Mouse (Mus musculus) mature B cell (primary cell): ENCODE results near the gene Itga6.
"Not testable (repeated sequence)": the region's sequence is repeated elsewhere in the genome, so short reads cannot be mapped to it uniquely, and the experiment has no call there.

Source experiments
- in situ Hi-C: fragments of 300-500 bp; cut with MboI; formaldehyde crosslinking; loops from 2 replicates; pipeline ENCODE4 v1.14.3; 2019

Gene Itga6

DNA sequence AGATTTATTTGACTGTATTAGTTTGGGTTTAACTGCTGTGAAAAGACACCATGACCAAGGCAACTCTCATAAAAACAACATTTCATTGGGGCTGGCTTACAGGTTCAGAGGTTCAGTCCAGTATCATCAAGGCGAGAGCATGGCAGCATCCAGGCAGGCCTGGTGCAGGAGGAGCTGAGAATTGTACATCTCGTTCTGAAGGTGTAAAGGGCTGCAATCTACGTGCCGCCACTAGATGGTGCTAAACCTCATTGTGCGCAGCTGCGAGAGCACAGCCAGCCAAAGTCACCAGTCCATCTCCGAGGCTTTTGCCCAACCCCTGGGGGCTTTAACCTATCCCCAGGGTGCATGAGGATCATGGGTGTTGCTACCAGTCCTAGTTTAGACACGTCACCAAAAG lies 106.7 kb downstream of the Itga6 start:
- in situ Hi-C loops = not testable (repeated sequence)

DNA sequence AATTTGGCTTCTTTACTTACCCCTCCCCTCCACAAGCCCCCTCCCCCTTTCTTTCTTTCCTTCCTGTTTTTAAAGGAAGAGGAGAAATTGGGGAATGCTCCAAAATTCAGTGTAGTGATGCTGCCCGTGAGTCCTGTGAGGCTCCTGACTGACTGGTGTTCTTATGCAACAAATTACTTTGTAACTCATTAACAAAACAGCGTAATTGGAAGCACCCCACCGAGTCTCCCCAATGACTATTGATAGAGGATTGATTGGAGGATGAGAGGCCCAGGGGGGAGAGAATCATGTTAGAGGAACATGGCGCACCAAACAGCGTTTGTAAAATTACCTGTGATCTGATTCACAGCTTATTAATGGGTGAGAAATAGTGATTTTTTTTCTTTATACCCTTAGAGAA lies 109.7 kb downstream of the Itga6 start:
- in situ Hi-C loops = no loop called here

DNA sequence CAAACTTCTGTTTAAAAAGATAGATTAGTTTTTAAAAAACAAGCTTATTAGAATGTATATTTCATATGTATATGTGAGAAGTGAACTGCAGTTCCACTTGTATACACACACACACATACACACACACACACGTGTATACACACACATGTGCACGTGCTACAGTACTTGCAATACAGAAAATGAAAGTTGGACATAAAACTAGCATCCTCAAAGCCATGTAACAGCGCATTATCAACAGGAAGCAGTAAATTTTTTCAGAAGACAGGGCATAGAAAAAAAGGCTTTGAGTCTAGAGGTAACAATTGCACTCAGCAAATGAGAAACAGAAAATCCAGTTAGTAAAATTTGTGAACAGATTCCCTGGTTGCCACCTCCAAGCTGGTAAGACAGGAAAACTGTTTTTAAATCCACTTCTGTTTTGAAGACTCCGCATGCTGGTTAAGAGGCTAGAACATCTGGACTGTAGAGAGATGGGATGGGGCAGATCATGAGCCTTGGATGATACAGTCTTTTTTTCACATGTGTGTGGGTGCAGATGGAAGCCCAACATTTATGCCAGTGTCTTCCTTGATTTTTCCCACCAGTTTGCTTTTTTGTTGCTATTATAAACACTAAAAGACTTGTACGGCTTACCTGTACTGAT lies 118.2 kb downstream of the Itga6 start:
- in situ Hi-C loops = no loop called here

DNA sequence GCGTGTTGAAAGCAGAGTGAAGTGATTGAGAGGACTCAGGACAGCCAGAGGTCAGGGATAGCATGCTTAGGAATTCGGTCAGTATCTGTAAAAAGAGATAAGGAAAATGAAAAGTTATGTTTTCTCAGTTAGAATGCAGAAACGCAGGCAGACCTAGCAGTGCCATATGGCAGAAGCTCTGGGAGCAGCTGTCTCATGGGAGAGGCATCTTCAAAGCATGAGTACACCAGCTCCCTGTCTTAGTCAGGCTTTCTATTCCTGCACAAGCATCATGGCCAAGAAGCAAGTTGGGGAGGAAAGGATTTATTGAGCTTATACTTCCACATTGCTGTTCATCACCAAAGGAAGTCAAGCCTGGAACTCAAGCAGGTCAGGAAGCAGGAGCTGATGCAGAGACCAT lies 119.6 kb downstream of the Itga6 start:
- in situ Hi-C loops = no loop called here

DNA sequence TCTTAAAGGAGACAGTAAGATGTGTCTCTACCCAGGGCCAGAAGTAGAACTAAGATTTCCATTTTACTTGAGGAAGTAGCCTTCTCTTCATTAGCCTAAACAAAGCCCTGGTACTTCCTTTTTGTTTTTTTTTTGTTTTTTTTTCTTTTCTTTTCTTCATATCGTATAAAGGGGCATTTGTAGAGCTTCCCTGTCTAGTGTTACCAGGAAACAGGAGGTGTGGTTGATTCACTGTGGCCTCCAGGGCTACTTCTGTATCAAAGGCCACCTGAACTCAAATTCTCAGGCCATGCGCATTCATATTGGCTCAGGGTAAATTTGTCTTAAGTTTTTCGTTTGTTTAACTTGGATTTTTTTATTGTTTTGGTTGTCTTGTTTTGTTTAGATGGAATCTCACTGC lies 120.5 kb downstream of the Itga6 start:
- in situ Hi-C loops = no loop called here

DNA sequence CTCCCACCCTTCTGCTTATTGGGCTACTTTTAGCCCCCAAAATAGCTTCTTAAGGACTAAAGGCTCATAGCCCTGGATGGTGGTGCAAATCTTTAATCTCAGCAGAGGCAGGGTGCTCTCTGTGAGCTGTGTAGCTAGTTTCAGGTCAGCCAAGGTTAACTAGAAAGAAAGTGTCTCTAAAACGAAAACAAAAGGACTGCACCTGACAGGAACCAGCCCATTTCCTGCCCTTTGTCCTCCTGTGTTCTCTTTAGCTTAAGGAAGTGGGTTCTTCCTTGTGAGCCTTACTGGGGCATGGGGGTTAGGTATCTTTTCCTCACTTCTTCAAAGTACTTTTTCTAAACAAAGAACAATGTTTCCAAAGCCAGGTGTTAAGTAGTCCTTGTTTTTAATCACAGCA lies 121.1 kb downstream of the Itga6 start:
- in situ Hi-C loops = no loop called here

DNA sequence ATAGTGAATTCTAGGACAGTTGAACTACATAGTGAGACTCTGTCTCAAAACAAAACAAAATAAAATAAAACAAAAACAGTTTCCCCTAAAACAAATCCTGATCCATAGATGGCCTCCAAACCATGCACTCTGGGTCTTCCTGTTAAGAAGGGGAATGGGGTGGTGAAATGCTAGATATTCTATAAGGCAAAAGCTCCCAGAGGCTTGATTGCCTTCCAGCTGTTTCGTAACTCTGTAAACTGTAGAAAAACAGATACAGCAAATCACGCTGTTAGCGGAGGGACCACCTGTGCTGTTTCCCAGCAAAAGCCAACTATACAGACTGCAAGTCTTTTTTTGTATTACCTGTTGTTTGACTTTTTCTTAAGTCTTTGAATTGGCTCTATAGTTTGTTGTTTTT lies 121.6 kb downstream of the Itga6 start:
- in situ Hi-C loops = no loop called here

DNA sequence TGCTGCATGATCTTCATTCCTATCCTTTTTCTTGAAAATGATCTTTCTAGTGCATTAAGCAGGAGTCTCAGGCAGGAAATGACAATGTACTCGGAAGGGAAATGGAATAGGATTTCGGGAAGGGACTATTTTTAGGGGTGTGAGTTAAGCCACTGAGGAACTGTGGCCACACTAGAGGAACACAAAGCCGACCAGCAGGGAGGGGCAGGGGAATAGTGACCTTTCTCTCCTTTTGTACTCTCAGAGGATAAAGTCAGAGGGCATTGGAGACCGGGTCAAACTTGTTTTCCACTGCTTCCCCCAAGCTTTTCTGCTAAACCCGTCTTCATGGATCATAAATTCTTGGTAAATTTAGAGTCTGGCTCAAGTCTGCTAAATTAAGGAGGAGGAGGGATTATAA lies 122.1 kb downstream of the Itga6 start:
- in situ Hi-C loops = no loop called here

DNA sequence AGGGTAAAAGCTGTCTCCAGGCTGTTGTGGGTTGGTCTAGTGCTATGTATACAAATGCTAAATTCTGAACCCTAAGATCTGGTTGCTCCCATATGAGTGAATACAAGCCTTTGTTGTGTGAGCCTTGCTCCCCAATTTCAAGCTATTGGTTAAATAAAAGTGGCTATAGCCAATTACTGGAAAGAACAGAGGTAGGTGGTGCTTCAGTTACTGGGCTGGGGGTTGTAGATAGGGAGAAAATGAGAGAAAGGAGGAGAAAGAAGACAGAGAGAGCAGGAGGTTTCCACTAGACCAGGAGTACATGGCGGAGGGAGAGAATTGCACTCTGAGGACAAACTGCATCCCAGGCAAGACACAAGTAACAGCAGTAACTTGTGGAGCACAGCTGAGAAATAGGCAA lies 122.8 kb downstream of the Itga6 start:
- in situ Hi-C loops = no loop called here

DNA sequence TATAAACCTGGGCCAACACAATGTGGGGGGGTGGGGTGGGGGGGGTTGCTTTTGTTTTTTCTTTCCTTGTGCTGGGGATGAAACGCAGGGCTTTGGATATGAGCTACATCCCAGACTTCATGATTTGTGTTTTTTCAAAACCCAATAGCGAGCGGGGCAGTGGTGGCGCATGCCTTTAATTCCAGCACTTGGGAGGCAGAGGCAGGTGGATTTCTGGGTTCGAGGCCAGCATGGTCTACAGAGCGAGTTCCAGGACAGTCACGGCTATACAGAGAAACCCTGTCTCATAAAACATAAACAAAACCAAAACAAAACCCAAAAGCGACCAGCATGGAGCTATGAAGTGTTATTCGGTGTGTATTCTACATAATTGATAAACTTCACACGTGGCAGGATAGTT lies 126.7 kb downstream of the Itga6 start:
- in situ Hi-C loops = no loop called here

DNA sequence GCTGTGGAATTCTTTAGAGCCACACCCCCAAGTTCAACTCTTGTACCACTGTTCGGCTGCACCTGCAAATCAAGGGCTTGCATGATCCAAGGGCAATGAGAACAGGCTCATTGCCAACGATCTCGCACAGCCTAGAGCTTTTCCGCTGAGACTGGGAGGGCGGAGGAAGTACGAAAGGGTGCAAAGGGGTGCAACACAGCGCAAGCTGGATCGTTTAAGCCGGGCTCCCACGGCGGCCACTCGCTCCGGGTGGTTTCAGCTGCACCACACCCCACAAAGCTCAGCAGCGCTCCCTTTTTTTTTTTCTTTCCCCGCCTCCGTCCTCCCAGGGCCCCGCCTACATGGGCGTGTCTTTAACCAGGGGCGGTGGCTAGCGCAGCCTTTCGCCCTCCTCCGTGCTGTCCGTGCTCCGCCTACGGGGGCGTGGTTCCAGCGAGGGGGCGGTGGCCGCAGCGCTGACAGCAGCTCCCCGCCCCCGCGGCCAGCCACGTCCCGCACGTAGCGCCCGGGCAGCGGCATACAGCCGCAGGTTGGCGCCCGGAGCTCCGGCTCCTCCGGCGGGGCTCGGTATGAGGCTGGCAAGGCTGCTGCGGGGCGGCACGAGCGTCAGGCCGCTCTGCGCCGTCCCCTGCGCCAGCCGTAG lies 127.5 kb downstream of the Itga6 start, which contains the start of gene Pdk1:
Pdk1 (plus strand) TSS at position 424 of the 643 bp plus-strand sequence.
- in situ Hi-C loops = no loop called here

DNA sequence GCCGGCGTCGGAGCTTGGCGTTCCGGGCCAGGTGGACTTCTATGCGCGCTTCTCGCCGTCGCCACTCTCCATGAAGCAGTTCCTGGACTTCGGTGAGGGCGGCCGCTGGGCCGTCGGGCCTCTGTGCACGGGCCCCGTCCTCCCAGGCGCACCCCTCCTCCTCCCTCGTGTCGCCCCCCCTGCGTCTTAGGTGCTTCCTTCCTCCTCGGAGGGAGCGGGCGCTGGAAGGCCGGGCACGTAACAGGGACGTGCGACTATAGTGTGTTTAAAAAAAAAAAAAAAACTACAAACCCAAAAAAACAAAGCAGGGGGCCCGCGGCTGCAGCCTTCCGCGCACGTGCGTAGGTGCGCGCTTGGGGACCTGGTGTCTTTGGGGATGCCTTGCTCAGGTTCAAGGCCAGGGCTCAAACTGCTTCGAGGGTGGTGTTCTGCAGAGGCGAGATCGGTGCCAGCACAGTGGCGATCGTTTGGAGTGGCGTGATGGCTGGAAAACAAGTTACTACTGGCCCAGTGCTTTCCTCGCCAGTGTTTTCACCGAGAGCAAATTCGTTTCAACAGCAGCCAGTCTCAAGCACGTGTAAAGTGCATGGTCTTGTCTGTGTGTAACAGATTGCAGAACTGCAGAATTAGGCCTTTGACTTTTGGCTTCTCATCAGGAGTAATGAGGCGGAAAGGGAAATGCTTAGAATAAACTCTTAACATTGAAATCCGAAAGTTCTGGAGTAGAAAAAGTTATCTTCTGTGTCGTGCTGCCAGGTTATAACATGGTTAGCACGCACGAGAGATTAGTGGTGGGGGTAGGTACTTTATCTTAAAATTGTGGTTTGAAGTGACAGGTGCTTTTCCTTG lies 128.3 kb downstream of the Itga6 start:
- in situ Hi-C loops = no loop called here

DNA sequence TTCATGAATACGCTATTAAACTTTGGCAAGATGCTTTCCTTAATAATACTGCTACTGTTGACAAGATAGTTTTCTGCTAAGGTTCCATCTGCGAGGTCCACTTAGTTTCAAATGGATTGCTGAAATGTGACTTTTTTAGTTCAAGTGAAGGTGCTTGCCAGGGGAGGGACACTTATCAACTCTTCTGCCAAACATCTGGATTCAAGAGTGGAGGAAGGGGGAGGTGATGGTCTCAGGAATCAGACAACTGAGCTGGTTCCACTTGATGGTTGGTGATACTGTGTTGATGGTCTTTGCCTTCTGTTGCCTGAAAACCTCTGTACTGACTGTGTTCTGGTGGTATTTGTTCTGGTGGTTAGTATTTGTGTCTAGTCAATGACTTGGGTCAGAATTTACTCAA lies 129.0 kb downstream of the Itga6 start:
- in situ Hi-C loops = no loop called here

DNA sequence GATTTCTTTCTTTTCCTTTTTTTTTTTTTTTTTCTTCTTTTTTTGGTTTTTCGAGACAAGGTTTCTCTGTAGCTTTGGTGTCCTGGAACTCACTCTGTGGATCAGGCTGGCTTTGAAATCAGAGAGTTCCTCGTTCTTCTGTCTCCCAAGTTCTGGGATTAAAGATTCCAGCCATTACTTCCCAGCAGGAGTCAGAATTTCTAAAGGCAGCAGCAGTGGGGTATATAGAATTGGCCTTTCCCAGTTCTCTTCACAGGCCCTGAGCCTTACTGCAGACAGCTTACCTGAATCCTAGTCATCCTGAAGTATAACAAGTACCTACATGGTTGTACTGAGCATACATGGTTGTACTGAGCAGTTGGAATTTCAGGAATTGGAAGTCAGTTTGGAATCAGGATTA lies 129.4 kb downstream of the Itga6 start:
- in situ Hi-C loops = no loop called here

DNA sequence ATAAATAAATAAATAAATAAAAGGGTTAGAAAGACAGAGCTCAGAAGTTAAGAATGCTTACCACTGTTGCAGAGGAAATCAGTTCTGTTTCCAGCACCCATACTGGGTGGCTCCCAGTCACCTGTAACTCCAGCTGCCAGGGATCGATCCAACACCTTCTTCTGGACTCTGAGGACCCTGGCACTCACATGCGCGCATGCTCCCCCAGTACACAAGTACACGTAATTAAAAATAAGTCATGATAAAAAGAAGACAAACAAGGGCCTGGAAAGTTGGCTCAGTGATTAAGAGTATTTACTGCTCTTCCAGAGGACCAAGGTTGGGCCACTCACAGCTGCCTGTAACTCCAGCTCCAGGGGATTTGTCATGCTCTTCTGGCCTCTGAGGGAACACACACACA lies 132.4 kb downstream of the Itga6 start:
- in situ Hi-C loops = no loop called here

DNA sequence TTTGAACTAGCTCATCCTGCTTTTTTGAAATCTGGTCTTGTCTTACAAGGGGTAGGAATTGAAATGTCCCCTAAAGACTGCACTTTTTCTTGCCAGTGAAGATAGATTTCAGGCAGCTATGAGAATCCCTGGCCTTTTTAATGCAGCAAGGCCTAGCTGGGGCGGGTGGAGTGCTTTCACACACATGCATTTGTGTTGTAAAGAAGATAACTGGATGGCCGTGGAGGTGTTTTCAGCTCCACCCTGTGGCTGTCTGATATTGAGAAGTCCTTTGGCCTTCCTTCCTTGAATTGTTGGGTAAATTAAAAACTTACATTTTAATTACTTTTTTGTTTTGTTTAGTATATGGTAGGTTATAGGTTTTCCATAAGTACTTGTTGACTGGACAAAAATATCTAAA lies 133.0 kb downstream of the Itga6 start:
- in situ Hi-C loops = no loop called here

DNA sequence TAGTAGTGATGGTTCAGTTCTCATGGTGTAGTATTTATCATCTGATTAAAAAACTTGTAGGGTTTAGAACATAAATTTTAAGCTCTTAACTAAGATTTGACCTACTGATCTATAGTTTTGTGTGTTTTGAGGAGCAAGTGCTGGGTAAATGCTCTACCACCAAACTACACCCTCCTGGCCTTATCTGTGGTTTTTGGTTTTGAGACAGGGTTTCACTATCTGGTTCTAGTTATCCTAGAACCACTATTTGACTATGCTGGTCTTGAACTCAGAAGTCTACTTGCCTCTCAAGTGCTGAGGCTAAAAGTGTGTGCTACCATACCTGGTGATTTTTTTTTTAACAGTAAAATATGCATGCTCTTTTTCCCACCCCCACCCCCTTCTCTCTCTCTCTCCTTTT lies 133.5 kb downstream of the Itga6 start:
- in situ Hi-C loops = no loop called here

DNA sequence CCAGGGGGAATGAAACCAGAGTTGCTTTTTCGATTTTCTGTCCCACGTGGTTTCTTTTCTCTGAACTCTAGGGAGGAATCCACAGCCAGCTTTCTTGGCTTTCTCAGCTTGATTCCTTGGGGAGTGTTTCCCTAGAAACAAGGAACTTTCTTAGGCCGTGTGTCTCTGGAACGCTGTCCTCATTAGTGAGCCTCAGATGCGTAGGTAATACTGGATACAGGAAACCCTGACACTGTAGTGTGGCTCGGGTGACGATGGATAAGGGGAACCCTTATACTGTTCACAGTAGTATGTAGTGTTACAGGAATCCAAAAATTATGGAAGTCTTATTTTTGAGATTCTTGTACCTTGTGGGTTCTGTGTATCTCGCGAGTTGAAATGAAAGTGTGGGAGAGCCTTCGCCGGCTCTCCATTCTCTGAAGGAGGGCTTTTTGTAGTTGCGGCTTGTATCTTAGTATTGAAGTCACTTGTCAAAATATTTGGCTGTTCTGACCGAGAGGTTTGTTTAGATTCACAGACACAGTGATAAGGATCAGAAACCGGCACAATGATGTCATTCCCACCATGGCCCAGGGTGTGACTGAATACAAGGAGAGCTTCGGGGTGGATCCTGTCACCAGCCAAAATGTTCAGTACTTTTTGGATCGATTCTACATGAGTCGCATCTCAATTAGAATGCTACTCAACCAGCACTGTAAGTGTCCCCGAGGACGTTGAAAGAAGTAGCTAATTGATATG lies 137.7 kb downstream of the Itga6 start:
- in situ Hi-C loops = no loop called here

DNA sequence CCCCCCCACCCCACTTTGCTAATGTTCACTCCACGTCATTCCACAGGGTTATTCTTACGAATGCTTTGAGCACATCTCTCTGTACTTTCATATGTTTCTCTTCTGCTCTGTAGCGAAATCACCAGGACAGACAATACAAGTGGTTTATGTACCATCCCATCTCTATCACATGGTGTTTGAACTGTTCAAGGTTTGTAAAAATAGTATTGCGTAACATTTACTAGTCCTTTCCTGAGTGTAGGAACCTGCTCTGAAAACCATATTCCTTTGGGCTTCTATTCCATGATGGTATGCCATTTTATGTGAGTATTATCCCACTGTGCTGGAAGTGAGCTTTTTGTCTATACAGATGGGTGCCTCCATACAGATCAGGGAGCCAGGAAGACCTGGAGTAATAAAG lies 141.9 kb downstream of the Itga6 start:
- in situ Hi-C loops = no loop called here

DNA sequence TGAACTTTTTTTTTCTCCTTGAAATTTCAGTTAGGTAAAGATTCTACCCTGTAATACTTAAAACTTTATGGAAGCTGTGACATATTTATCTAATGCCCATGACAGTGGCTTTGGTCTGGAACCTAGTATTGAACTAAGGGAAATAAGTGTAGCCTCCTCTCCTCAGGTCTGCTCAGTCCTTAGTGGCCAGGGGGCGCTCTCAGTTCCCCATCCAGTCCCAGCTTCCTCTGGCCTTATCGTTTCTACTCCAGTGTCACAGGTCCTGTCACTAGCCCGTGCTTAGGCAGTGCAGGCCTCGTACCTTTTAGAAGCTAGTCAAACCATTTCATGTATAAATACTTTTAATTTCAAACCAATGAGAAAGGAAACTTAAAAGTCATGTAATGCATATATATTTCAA lies 143.0 kb downstream of the Itga6 start:
- in situ Hi-C loops = no loop called here

DNA sequence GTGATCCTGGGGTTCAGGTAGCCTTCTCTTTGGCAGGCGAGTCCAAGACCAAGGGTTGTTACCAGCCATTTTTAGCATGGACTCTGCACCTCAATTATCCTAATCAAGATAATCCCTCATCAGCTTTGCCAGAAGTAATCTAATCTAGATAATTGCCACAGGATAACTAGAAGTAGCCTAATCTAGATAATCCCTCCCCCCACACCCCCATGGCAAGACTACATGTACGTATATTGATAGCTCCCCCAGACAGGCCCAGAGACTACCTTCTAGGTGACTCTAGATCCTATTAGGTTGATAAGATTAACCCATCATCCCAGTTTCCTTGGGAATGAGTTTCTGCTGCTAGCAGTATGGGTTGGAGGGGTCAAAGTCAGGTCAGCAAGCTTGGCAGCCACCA lies 146.1 kb downstream of the Itga6 start:
- in situ Hi-C loops = no loop called here

DNA sequence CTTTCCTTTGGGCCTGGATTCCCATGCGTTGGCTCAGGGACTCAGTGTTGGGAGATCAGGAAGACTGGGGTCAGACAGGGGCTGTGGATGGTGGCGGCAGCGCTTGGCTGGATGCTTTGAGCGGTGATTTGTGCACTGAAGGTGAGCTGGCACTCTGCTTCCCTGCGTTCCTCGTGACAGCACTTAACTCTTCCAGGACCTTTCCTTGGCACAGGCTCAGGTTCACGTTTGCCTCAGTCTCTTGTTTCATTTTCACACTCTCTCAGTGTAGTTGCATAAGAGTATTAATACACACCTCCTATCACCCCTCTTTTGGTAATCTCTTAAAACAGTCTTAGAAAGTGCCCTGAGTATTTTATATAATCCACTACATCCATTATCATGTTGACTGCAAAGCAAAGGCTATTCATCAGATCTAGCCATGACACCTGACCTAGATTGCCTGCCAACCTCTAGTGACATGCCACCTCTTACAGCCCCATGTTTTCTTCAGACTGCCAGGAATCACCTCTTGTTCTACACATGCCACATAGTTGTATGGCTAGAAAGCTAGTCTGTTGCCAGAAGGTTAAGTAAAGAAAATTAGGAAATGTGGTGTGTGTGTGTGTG lies 147.4 kb downstream of the Itga6 start:
- in situ Hi-C loops = no loop called here
